Mouse (Mus musculus) cerebellum, adult 2 months (tissue): ENCODE results near the gene Gtse1. TPM values are rescaled to one million over a fixed set of nuclear protein-coding genes. Genes with fewer than 3 reads are reported as not detected.

ENCODE experiments used
- DNase-seq, 2 experiments: peaks; one replicate each; pipeline ENCODE4 v3.0.0; 2021
- H3K27ac ChIP-seq: fragments of 200-500 bp; 2 replicates; pipeline ENCODE4 v1.5.1; 2012; ENCODE audit warnings: low read length, control low read depth, inconsistent platforms; ENCODE audit not compliant: insufficient read depth
- H3K27me3 ChIP-seq: fragments of 200-500 bp; 2 replicates; pipeline ENCODE4 v1.6.1; 2012; ENCODE audit warnings: inconsistent platforms, mild to moderate bottlenecking, low read length, moderate library complexity; ENCODE audit not compliant: control insufficient read depth, insufficient read depth
- H3K4me1 ChIP-seq: fragments of 200-500 bp; 2 replicates; pipeline ENCODE4 v1.6.1; 2011; ENCODE audit warnings: low read length; ENCODE audit not compliant: control insufficient read depth, insufficient read depth
- H3K4me3 ChIP-seq: fragments of 200-500 bp; replicated peaks from 2 replicates; pipeline ENCODE3; 2011; ENCODE audit warnings: mild to moderate bottlenecking, low read depth, low read length, control low read depth; ENCODE audit not compliant: insufficient read depth
- CTCF ChIP-seq: fragments of 200-500 bp; IDR thresholded peaks from 2 replicates; pipeline ENCODE4 v1.5.1; 2011; ENCODE audit warnings: low read depth, mild to moderate bottlenecking, control low read depth, low read length, moderate library complexity, borderline replicate concordance; ENCODE audit not compliant: insufficient read depth
- POLR2A ChIP-seq: fragments of 200-500 bp; IDR thresholded peaks from 2 replicates; pipeline ENCODE4 v1.6.1; 2011; ENCODE audit warnings: low read length, control low read depth, borderline replicate concordance; ENCODE audit not compliant: insufficient read depth
- WGBS: fragments of 180-500 bp; shearing (Covaris S2); methylation state at CpG from one replicate; pipeline ENCODE4 v1.1.7; 2018; 5-methylcytosine and 5-hydroxymethylcytosine counted together
- polyA plus RNA-seq: library from polyadenylated mRNA; depleted of rRNA; stranded (reverse); fragments of >200 nt; gene quantifications from 2 replicates; pipeline ENCODE4 v1.2.3, GENCODE M21; 2012

The Gtse1 gene
- polyA plus RNA-seq, 1 experiment: 0.64 TPM

DNA sequence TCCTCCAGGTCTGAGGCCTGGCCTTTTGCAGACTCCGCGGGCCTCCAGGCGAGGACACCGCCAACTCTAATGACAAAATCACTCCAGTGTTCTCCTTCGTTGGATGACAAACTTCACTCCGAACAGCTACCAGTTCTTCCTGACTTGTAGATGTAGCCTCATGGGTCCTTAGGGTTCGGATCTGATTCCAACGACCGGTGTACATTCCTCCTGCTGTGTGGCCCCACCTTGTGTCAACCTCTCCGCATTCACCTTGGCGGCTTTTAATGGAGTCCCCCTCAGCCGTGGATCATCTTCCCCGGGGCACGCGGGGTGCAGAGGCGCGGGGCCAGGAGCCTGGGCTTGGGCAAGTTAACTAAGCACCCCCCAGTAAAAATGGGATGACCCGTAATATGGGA is 20.0 kb downstream of the Gtse1 start:
- Histone ChIP-seq H3K27ac (peak overlapping the region; percentile 58), H3K4me3 (peak overlapping the region; percentile 57), H3K27me3 (no peaks in the 10 kb centered on the region), H3K4me1 (peaks cover 4% of the 10 kb centered on the region; the same call in 1 of the 2 replicates)
- TF ChIP-seq CTCF: no peak
- TF ChIP-seq POLR2A: no peak
- DNase-seq: no peak
- WGBS: under 1% methylated on average over 18 of the region's 18 CpGs

DNA sequence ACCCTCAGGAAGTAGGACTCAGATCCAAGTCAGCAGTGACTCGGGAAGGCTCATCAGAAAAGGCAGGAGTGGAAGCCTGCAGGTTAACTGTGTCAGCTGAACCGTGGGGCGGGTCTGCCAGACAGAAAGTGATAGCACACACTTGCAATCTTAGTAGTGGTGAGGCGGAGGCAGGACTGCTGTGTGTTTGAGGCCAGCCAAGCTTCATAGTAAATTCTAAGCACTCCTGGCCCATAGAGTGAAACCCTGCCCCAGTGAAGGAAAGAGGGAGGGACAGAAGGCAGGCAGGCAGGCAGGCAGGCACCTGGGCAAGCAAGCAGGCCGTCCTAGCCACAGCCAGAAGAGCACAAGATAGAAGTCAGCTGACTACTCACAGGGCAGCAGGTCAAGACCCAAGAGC is 26.1 kb downstream of the Gtse1 start:
- Histone ChIP-seq H3K27ac (no peak overlapping the region), H3K4me1 (peaks cover 3% of the 10 kb centered on the region; the same call in 1 of the 2 replicates), H3K4me3 (no peak overlapping the region), H3K27me3 (no peaks in the 10 kb centered on the region)
- no peak for TF ChIP-seq POLR2A
- no peak for TF ChIP-seq CTCF
- no peak for DNase-seq
- 89% methylated on average over 5 of the region's 5 CpGs for WGBS

DNA sequence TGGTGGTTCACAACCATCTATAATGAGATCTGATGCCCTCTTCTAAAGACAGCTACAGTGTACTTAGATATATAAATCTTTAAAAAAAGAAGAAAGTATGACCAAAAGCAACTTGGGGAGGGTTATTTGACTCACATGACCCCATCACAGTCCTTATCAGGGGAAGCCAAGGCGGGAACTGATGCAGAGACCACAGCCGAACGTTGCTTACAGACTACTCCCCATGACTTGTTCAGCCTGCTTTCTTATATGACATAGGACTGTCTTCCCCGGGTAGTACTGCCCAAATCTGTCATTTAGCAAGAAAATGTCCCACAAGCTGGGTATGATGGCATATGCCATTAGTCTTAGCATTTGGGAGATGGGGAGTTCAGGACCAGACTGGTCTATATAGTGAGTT is 29.7 kb downstream of the Gtse1 start:
- no peak for DNase-seq
- H3K4me3 ChIP-seq: no peak overlapping the region
- TF ChIP-seq CTCF (no peak), POLR2A (no peak)
- H3K4me1 ChIP-seq: peaks cover 5% of the 10 kb centered on the region; the same call in 1 of the 2 replicates
- WGBS: 88% methylated on average over 4 of the region's 4 CpGs
- H3K27me3 ChIP-seq: no peaks in the 10 kb centered on the region
- no peak overlapping the region for H3K27ac ChIP-seq

DNA sequence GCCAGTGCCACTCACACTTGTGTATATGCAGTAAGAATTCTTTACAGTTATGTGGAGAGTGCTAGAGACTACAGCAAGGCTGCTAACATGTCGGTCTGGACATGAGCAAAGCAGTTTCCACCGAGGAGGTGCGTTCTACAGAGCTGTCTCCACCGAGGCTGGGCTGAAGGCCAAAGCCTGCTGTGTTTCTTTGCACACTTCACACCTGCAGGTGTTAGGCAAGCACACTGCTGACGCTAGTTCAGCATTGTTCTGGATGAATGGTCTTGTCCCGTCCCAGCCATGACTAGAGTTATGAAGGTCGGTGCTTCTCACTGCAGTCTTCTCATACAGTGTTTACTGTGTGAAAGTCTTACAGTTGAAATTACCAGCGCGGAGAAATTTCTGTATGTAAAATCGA is 32.4 kb downstream of the Gtse1 start:
- H3K27ac ChIP-seq: no peak overlapping the region
- 25% methylated on average over 10 of the region's 10 CpGs for WGBS
- TF ChIP-seq POLR2A (no peak), CTCF (no peak)
- DNase-seq: peak; percentile 53 to 67
- H3K4me1 ChIP-seq: peaks cover 5% of the 10 kb centered on the region; the same call in 1 of the 2 replicates
- no peaks in the 10 kb centered on the region for H3K27me3 ChIP-seq
- no peak overlapping the region for H3K4me3 ChIP-seq

DNA sequence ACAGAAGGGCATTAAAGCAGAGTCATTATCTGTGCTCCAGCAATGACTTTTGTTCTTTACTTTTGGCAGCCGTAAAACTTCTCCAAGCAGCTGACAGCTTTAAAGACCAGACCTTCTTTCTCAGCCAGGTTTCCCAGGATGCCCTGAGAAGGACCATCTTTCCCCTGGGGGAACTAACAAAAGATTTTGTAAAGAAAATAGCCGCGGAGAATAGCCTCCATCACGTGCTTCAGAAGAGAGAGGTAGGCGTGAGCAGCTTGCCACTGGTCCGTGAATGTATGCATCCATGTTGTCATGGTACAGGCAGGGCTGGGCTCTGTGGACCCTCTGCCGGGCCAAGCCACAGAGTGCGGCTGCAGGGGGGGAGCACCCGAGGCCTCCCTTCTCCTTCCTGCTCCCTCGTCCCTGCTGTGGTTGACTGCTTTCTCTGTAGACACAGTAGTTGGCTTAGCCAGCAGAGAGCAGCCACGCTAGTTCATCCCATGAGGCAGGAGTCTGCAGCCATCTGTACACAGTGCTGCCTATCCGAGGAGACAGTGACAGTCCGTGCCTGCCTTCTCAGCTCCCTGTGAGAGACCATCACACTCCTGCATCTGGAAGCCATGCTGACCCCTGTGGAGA is 33.1 kb downstream of the Gtse1 start:
- peaks cover 5% of the 10 kb centered on the region; the same call in 1 of the 2 replicates for H3K4me1 ChIP-seq
- 34% methylated on average over 13 of the region's 13 CpGs for WGBS
- H3K27me3 ChIP-seq: no peaks in the 10 kb centered on the region
- no peak for DNase-seq
- H3K27ac ChIP-seq: no peak overlapping the region
- TF ChIP-seq POLR2A (no peak), CTCF (no peak)
- H3K4me3 ChIP-seq: no peak overlapping the region

DNA sequence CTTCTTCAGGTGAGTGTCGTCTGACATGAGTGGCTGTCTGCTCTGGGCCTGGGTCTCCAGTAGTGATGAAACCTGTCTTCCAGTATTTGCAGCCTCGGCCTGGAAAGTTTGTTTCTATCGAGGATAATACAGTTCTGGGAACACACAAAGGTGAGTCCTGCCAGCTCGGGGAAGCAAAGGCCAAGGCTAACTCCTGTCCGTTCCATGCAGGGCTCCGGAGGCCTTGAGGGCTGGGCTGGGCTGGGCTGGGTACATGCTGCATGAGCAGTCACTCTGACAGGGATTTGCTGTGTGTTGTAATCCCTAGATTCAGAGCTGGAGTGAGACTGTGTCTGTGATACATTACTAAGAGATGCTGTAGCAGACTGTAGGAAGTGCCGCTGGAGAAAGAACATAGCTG is 34.3 kb downstream of the Gtse1 start:
- DNase-seq: no peak
- Histone ChIP-seq H3K27me3 (no peaks in the 10 kb centered on the region), H3K4me3 (no peak overlapping the region), H3K27ac (no peak overlapping the region), H3K4me1 (peaks cover 9% of the 10 kb centered on the region; the same call in 1 of the 2 replicates)
- 87% methylated on average over 7 of the region's 7 CpGs for WGBS
- TF ChIP-seq POLR2A (no peak), CTCF (no peak)

DNA sequence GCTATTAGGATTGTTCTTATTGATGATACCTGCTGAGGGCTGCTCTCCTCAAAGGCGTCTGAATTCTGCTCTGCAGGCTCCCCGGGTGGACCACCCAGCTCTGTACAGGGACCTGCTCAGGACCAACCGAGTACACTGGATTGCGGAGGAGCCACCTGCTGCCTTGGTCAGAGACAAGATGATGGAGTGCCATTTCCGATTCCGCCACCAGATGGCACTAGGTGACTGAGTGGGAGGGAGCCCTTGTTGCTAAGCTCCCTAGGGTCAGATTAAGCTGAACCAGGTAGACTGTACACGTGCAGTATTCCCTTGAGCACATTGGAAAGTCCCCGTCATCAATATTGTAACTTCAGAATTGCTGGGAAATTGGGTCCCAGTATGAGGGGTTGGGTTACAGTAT is 36.7 kb downstream of the Gtse1 start:
- peaks cover 14% of the 10 kb centered on the region for H3K4me1 ChIP-seq
- WGBS: 7% methylated on average over 8 of the region's 8 CpGs
- peak; percentile 68 to 88 for DNase-seq
- TF ChIP-seq CTCF (peak; percentile 98), POLR2A (no peak)
- no peaks in the 10 kb centered on the region for H3K27me3 ChIP-seq
- no peak overlapping the region for H3K27ac ChIP-seq
- no peak overlapping the region for H3K4me3 ChIP-seq

DNA sequence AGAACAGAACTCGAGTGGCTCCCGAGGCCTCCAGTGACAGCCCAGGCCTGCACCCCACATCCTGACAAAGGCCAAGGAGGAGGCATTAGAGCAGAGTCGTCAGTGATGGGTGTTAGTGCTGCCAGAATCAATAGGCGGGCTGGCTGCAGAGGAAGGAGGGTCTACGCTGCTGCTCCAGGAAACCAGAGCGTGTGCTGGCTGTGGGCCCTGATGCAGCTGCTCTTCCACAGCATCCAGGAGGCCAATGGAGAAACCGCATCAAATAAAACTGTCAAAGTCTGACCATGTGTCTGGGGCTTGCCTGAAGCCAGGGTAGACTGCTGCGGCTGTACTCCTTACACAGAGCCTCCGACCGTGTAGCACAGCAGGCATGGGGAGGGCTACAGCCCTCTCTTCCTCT is 37.6 kb downstream of the Gtse1 start:
- peaks cover 9% of the 10 kb centered on the region for H3K4me1 ChIP-seq
- no peak for DNase-seq
- H3K27me3 ChIP-seq: no peaks in the 10 kb centered on the region
- H3K27ac ChIP-seq: no peak overlapping the region
- WGBS: 48% methylated on average over 10 of the region's 10 CpGs
- H3K4me3 ChIP-seq: no peak overlapping the region
- TF ChIP-seq CTCF (no peak), POLR2A (no peak)

DNA sequence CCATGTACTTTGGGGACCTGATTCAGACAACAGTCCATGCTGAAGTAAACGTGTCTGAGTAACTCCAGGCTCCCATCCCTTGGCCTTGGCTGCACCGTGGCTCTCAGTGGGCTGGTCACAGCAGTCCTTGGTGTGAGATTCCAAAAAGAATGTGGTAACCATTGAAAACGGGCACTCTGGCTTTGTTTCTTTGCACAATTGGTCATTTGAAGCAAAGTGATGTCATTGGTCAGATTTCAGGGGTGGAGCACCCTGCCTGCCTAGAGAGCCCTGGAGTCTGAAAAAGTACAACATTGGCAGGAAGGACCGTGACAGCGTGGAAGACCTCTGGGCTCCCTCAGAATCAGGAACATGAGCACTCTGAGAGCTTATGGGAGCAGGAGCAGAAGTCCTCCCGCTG is 39.9 kb downstream of the Gtse1 start:
- H3K4me3 ChIP-seq: no peak overlapping the region
- DNase-seq: no peak
- WGBS: 48% methylated on average over 6 of the region's 6 CpGs
- H3K4me1 ChIP-seq: peaks cover 9% of the 10 kb centered on the region
- H3K27me3 ChIP-seq: no peaks in the 10 kb centered on the region
- H3K27ac ChIP-seq: no peak overlapping the region
- TF ChIP-seq POLR2A (no peak), CTCF (no peak)
